ENCODE assay signal across 8 mouse cellular contexts in the genomic region with DNA sequence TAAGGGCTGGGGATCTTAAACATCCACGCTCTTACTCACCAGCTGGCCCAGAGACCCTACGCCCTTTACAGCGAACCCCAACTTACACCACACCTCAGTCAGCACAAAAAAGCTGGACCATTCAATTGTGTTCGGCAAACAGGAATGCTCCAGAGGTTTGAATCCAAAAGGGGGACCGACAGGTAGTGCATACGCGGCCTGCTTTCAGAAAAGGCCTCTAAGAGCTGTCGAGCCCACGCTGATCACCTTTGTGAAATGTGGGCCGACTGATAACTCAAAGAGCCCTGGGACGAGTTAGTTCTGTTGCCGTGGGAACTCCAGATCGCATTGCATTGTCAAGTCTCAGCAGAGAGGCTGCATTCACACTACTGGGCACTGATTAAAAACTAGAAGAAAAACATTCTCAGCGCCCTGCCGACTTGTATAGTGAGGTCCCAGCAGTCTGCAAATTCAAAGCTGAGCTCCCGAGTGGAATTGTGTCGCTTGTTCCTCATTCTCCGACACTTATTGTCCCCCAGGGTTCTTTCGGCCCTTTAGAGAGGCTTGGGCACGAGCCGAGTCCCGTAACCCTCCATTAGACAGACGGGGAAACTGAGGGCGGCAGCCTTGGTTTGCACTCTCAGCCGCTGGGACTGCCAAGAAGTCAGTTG. TPM values are rescaled to one million over a fixed set of nuclear protein-coding genes. Genes with fewer than 3 reads are reported as not detected.
DNase-seq lines count a peak whose midpoint lies in the region; ATAC-seq and TF ChIP-seq lines count a peak whose summit lies in the region.

No protein-coding gene starts in this region.

- peak overlapping the region; percentile 73 for H3K9ac ChIP-seq in lung, postnatal 0 days (replicated peaks; ENCODE audit: low read depth)
- peak overlapping the region; percentile 58 for H3K9ac ChIP-seq in embryonic facial prominence, embryonic 15.5 days
- peak overlapping the region; percentile 80 for H3K9ac ChIP-seq in limb, embryonic 13.5 days

- peak; percentile 22 for DNase-seq in lung, postnatal 0 days (ENCODE audit: low spot score)
- no peak for DNase-seq in lung, postnatal 10 days
- no peak for DNase-seq in ovary, postnatal 36 days (ENCODE audit: low spot score)
- DNase-seq in right cerebral cortex, postnatal 25 days: no peak
- no peak for DNase-seq in cerebellum, postnatal 10 days

- no peaks in the 10 kb centered on the region for H3K9me3 ChIP-seq in lung, postnatal 0 days (ENCODE audit: low read length)
- H3K9me3 ChIP-seq in embryonic facial prominence, embryonic 15.5 days (replicated peaks): no peaks in the 10 kb centered on the region
- no peaks in the 10 kb centered on the region for H3K9me3 ChIP-seq in limb, embryonic 13.5 days

- H3K27ac ChIP-seq in lung, postnatal 0 days (ENCODE audit: low read length): peak overlapping the region; percentile 98
- peak overlapping the region; percentile 96 for H3K27ac ChIP-seq in embryonic facial prominence, embryonic 15.5 days (replicated peaks)
- peak overlapping the region; percentile 96 for H3K27ac ChIP-seq in limb, embryonic 13.5 days
- H3K27ac ChIP-seq in small intestine, adult 2 months (ENCODE audit: insufficient read depth, low read depth, low read length): peak overlapping the region; percentile 20; the same call in 1 of the 2 replicates

- peaks cover 9% of the 10 kb centered on the region for H3K36me3 ChIP-seq in lung, postnatal 0 days (ENCODE audit: insufficient read depth, low read length)
- peaks cover 38% of the 10 kb centered on the region for H3K36me3 ChIP-seq in embryonic facial prominence, embryonic 15.5 days
- peaks cover 44% of the 10 kb centered on the region for H3K36me3 ChIP-seq in limb, embryonic 13.5 days
- peaks cover 24% of the 10 kb centered on the region for H3K36me3 ChIP-seq in small intestine, adult 2 months (ENCODE audit: control insufficient read depth, insufficient read depth, low read length)

- TF ChIP-seq POLR2A in small intestine, adult 2 months (IDR thresholded peaks at IDR 0.05; ENCODE audit: low read depth, low read length): no peak

- 0 out of 2 replicates have a peak, but pooled peaks have one; percentile 1 for ATAC-seq in lung, postnatal 0 days
- no peak for ATAC-seq in embryonic facial prominence, embryonic 15.5 days (ENCODE audit: insufficient number of reproducible peaks, low FRiP score, low TSS enrichment, low read depth)
- ATAC-seq in limb, embryonic 13.5 days (ENCODE audit: low FRiP score, low read depth): no peak

- peak overlapping the region; percentile 74 for H3K4me2 ChIP-seq in lung, postnatal 0 days (replicated peaks; ENCODE audit: low read depth, low read length)
- peak overlapping the region; percentile 76 for H3K4me2 ChIP-seq in embryonic facial prominence, embryonic 15.5 days (replicated peaks)
- peak overlapping the region; percentile 79 for H3K4me2 ChIP-seq in limb, embryonic 13.5 days (replicated peaks)

- no peak for TF ChIP-seq CTCF in lung, postnatal 0 days (IDR thresholded peaks at IDR 0.05)
- no peak for TF ChIP-seq CTCF in small intestine, adult 2 months (IDR thresholded peaks at IDR 0.05; ENCODE audit: extremely low read depth, insufficient read length, insufficient replicate concordance, low read depth, low read length)

- WGBS in lung, postnatal 0 days: 17% methylated on average over 25 of the region's 25 CpGs
- 21% methylated on average over 25 of the region's 25 CpGs for WGBS in embryonic facial prominence, embryonic 15.5 days
- 25% methylated on average over 25 of the region's 25 CpGs for WGBS in limb, embryonic 13.5 days
- WGBS in small intestine, adult 2 months: 30% methylated on average over 25 of the region's 25 CpGs

- no peak for TF ChIP-seq EP300 in lung, postnatal 0 days (IDR thresholded peaks at IDR 0.05)

- H3K4me1 ChIP-seq in lung, postnatal 0 days (ENCODE audit: insufficient read depth, low read depth, low read length): no peaks in the 10 kb centered on the region
- peaks cover 49% of the 10 kb centered on the region for H3K4me1 ChIP-seq in embryonic facial prominence, embryonic 15.5 days
- H3K4me1 ChIP-seq in limb, embryonic 13.5 days: peaks cover 38% of the 10 kb centered on the region
- H3K4me1 ChIP-seq in small intestine, adult 2 months (ENCODE audit: control insufficient read depth, insufficient read depth, insufficient read length, low read length): peaks cover 2% of the 10 kb centered on the region; the same call in 1 of the 2 replicates

- H3K4me3 ChIP-seq in lung, postnatal 0 days (ENCODE audit: low read depth, low read length): peak overlapping the region; percentile 81
- peak overlapping the region; percentile 77 for H3K4me3 ChIP-seq in embryonic facial prominence, embryonic 15.5 days (replicated peaks)
- H3K4me3 ChIP-seq in limb, embryonic 13.5 days: peak overlapping the region; percentile 73
- H3K4me3 ChIP-seq in small intestine, adult 2 months (ENCODE audit: low read depth, low read length): peak overlapping the region; percentile 82

- no peaks in the 10 kb centered on the region for H3K27me3 ChIP-seq in lung, postnatal 0 days (replicated peaks; ENCODE audit: insufficient read depth, low read length)
- no peaks in the 10 kb centered on the region for H3K27me3 ChIP-seq in embryonic facial prominence, embryonic 15.5 days
- H3K27me3 ChIP-seq in limb, embryonic 13.5 days: no peaks in the 10 kb centered on the region
- H3K27me3 ChIP-seq in small intestine, adult 2 months (ENCODE audit: control insufficient read depth, insufficient read depth, low read length): no peaks in the 10 kb centered on the region

RNA-seq across cellular contexts. Expression of a gene that starts 36.5 kb away (rescaled TPM):
- polyA plus RNA-seq in lung, postnatal 0 days (2015; fragmentation: Nextera tagmentation; extraction: Ambion mirVana): 3.8 and 5.0 TPM in 2 replicates
- polyA plus RNA-seq in embryonic facial prominence, embryonic 15.5 days (2015; fragmentation: Nextera tagmentation; extraction: Ambion mirVana): 3.2 and 5.7 TPM in 2 replicates
- 0.53 and 0.79 TPM in 2 replicates for polyA plus RNA-seq in limb, embryonic 13.5 days (2015; fragmentation: Nextera tagmentation; extraction: Ambion mirVana)
- polyA plus RNA-seq in small intestine, adult 2 months (2012; rRNA removed): not detected in 2 replicates

RNA-seq across cellular contexts. Expression of a gene that starts 36.7 kb away (rescaled TPM):
- polyA plus RNA-seq in lung, postnatal 0 days (2015; fragmentation: Nextera tagmentation; extraction: Ambion mirVana): 23.5 and 27.6 TPM in 2 replicates
- 22.1 and 24.6 TPM in 2 replicates for polyA plus RNA-seq in embryonic facial prominence, embryonic 15.5 days (2015; fragmentation: Nextera tagmentation; extraction: Ambion mirVana)
- polyA plus RNA-seq in limb, embryonic 13.5 days (2015; fragmentation: Nextera tagmentation; extraction: Ambion mirVana): 10.0 and 11.3 TPM in 2 replicates
- polyA plus RNA-seq in small intestine, adult 2 months (2012; rRNA removed): 13.7 and 19.0 TPM in 2 replicates

Comparison
In these comparisons a context has a peak if more than half of its experiments do, and no peak if none do; other contexts are left out.
1. H3K27ac ChIP-seq: peak in every context shown above with its lines; median percentile 98 in lung, postnatal 0 days; 96 in embryonic facial prominence, embryonic 15.5 days; 96 in limb, embryonic 13.5 days; 20 in small intestine, adult 2 months.